24 mouse cellular contexts compared by ENCODE assay signal in genomic region chr5:133940030-133940429, GRCm38 (mm10).
DNase-seq lines count a peak whose midpoint lies in the region; ATAC-seq and TF ChIP-seq lines count a peak whose summit lies in the region.
"Had no signal": no experiment of that assay in that cellular context is flagged by ENCODE, and none has a peak within 500 bp of the region (broad histone marks: within the 10 kb centered on the region; RNA-seq: fewer than 3 reads in every experiment).

No protein-coding gene starts in this region.

- peak; percentile 78 for DNase-seq in cerebellum, adult 9-10 months
- no peak for DNase-seq in cerebellum, postnatal 4 days (ENCODE audit: low spot score in 2 of 2)
- DNase-seq in hindbrain, embryonic 14.5 days (ENCODE audit: low spot score), result peak; percentile 31
- DNase-seq in retina, postnatal 1 day, result peak; percentile 20
- DNase-seq in retina, embryonic 14.5 days (ENCODE audit: low spot score), result no peak
- DNase-seq in forebrain, postnatal 0 days, result peak; percentile 42
- DNase-seq: gastrocnemius, postnatal 25 days; heart, adult 2 months; kidney, postnatal 25 days; liver, embryonic 13.5 days; lung, adult 2 months; lung, postnatal 36 days; midbrain, embryonic 14.5 days; right cerebral cortex, postnatal 14 days; thymus, adult 2 months; thymus, postnatal 4 days had no signal

- H3K36me3 ChIP-seq in hindbrain, embryonic 14.5 days (replicated peaks; ENCODE audit: control insufficient read depth, insufficient read depth), result no peaks in the 10 kb centered on the region
- H3K36me3 ChIP-seq in hindbrain, embryonic 13.5 days, result no peaks in the 10 kb centered on the region
- no peaks in the 10 kb centered on the region for H3K36me3 ChIP-seq in forebrain, postnatal 0 days (ENCODE audit: insufficient read depth)
- H3K36me3 ChIP-seq in heart, embryonic 12.5 days, result no peaks in the 10 kb centered on the region
- H3K36me3 ChIP-seq: liver, embryonic 13.5 days; neural tube, embryonic 13.5 days had no signal

- H3K9ac ChIP-seq in hindbrain, embryonic 14.5 days, result no peak overlapping the region
- no peak overlapping the region for H3K9ac ChIP-seq in hindbrain, embryonic 13.5 days
- H3K9ac ChIP-seq in forebrain, postnatal 0 days, result no peak overlapping the region
- H3K9ac ChIP-seq in heart, embryonic 12.5 days, result no peak overlapping the region
- H3K9ac ChIP-seq: liver, embryonic 13.5 days; neural tube, embryonic 13.5 days had no signal

- H3K4me1 ChIP-seq in hindbrain, embryonic 14.5 days (replicated peaks; ENCODE audit: control insufficient read depth, insufficient read depth, low read length), result no peaks in the 10 kb centered on the region
- peaks cover 10% of the 10 kb centered on the region for H3K4me1 ChIP-seq in hindbrain, embryonic 13.5 days (replicated peaks)
- H3K4me1 ChIP-seq in forebrain, postnatal 0 days (ENCODE audit: insufficient read depth), result peaks cover 9% of the 10 kb centered on the region; the same call in 1 of the 2 replicates
- 0 out of 2 replicates have a peak, but pooled peaks cover 2% of the 10 kb centered on the region for H3K4me1 ChIP-seq in heart, embryonic 12.5 days (replicated peaks)
- H3K4me1 ChIP-seq: liver, embryonic 13.5 days; megakaryocyte, embryonic 14.5 days had no signal

- TF ChIP-seq CTCF in forebrain, postnatal 0 days (IDR thresholded peaks at IDR 0.05; ENCODE audit: low read depth), result no peak

- ATAC-seq in hindbrain, embryonic 14.5 days (ENCODE audit: low FRiP score), result no peak
- no peak for ATAC-seq in hindbrain, embryonic 13.5 days (ENCODE audit: low FRiP score)
- ATAC-seq in forebrain, postnatal 0 days, result no peak
- ATAC-seq in heart, embryonic 12.5 days (ENCODE audit: insufficient number of reproducible peaks, low FRiP score), result no peak
- ATAC-seq: CD4-positive, CD25-positive, alpha-beta regulatory T cell, adult 4 months; hindbrain, embryonic 16.5 days; intestine, embryonic 16.5 days had no signal

- H3K27ac ChIP-seq in hindbrain, embryonic 14.5 days, result no peak overlapping the region
- H3K27ac ChIP-seq in hindbrain, embryonic 13.5 days, result no peak overlapping the region
- H3K27ac ChIP-seq in forebrain, postnatal 0 days (ENCODE audit: low read depth, low read length), result 0 out of 2 replicates have a peak overlapping the region, but pooled peaks have one; percentile 23
- H3K27ac ChIP-seq in heart, embryonic 12.5 days (ENCODE audit: poor library complexity, severe bottlenecking), result no peak overlapping the region
- H3K27ac ChIP-seq: heart, adult 2 months; liver, embryonic 13.5 days; neural tube, embryonic 13.5 days; stomach, postnatal 0 days had no signal

- no peak overlapping the region for H3K4me3 ChIP-seq in hindbrain, embryonic 14.5 days (replicated peaks; ENCODE audit: low read length)
- no peak overlapping the region for H3K4me3 ChIP-seq in hindbrain, embryonic 13.5 days
- no peak overlapping the region for H3K4me3 ChIP-seq in forebrain, postnatal 0 days (ENCODE audit: low read depth, low read length)
- no peak overlapping the region for H3K4me3 ChIP-seq in heart, embryonic 12.5 days
- H3K4me3 ChIP-seq: heart, adult 2 months; liver, embryonic 13.5 days; megakaryocyte, embryonic 14.5 days; neural tube, embryonic 13.5 days had no signal

- H3K9me3 ChIP-seq in hindbrain, embryonic 14.5 days (ENCODE audit: control insufficient read depth, low read length), result no peaks in the 10 kb centered on the region
- no peaks in the 10 kb centered on the region for H3K9me3 ChIP-seq in hindbrain, embryonic 13.5 days
- no peaks in the 10 kb centered on the region for H3K9me3 ChIP-seq in forebrain, postnatal 0 days (ENCODE audit: low read length)
- no peaks in the 10 kb centered on the region for H3K9me3 ChIP-seq in heart, embryonic 12.5 days (replicated peaks)
- H3K9me3 ChIP-seq: liver, embryonic 13.5 days; neural tube, embryonic 13.5 days had no signal

- no peak overlapping the region for H3K4me2 ChIP-seq in hindbrain, embryonic 14.5 days (replicated peaks)
- no peak overlapping the region for H3K4me2 ChIP-seq in hindbrain, embryonic 13.5 days
- H3K4me2 ChIP-seq in forebrain, postnatal 0 days (ENCODE audit: low read depth), result no peak overlapping the region
- H3K4me2 ChIP-seq in heart, embryonic 12.5 days, result no peak overlapping the region
- H3K4me2 ChIP-seq: liver, embryonic 13.5 days; neural tube, embryonic 13.5 days had no signal

- 68% methylated on average over 2 of the region's 2 CpGs for WGBS in hindbrain, embryonic 14.5 days
- WGBS in hindbrain, embryonic 13.5 days, result 60% methylated on average over 2 of the region's 2 CpGs
- 45% methylated on average over 2 of the region's 2 CpGs for WGBS in forebrain, postnatal 0 days
- 73% methylated on average over 2 of the region's 2 CpGs for WGBS in heart, embryonic 12.5 days

- no peaks in the 10 kb centered on the region for H3K27me3 ChIP-seq in hindbrain, embryonic 14.5 days (ENCODE audit: control insufficient read depth, insufficient read depth, low read length)
- no peaks in the 10 kb centered on the region for H3K27me3 ChIP-seq in hindbrain, embryonic 13.5 days
- H3K27me3 ChIP-seq in forebrain, postnatal 0 days (ENCODE audit: insufficient read depth, low read length), result no peaks in the 10 kb centered on the region
- no peaks in the 10 kb centered on the region for H3K27me3 ChIP-seq in heart, embryonic 12.5 days (replicated peaks)
- H3K27me3 ChIP-seq: liver, embryonic 13.5 days; megakaryocyte, embryonic 14.5 days; neural tube, embryonic 13.5 days had no signal

Comparison
In these comparisons a context has a peak if more than half of its experiments do, and no peak if none do; other contexts are left out.
1. DNase-seq: peak in cerebellum, adult 9-10 months (single experiment), hindbrain, embryonic 14.5 days (single experiment), retina, postnatal 1 day (single experiment) and forebrain, postnatal 0 days (single experiment); none in cerebellum, postnatal 4 days (0 of 2) and retina, embryonic 14.5 days (single experiment).